Mouse (Mus musculus) cerebellum, postnatal 36 days (tissue): ENCODE measurements around the gene Gm20661.
"Not testable (repeated sequence)": the region's sequence is repeated elsewhere in the genome, so short reads cannot be mapped to it uniquely, and the experiment has no call there.

ENCODE experiments used
- DNase-seq, 2 experiments: peaks; one replicate each; pipeline ENCODE4 v3.0.0; 2021 to 2022; ENCODE audit warnings: mixed read lengths in 2 of 2

Gm20661 gene

DNA sequence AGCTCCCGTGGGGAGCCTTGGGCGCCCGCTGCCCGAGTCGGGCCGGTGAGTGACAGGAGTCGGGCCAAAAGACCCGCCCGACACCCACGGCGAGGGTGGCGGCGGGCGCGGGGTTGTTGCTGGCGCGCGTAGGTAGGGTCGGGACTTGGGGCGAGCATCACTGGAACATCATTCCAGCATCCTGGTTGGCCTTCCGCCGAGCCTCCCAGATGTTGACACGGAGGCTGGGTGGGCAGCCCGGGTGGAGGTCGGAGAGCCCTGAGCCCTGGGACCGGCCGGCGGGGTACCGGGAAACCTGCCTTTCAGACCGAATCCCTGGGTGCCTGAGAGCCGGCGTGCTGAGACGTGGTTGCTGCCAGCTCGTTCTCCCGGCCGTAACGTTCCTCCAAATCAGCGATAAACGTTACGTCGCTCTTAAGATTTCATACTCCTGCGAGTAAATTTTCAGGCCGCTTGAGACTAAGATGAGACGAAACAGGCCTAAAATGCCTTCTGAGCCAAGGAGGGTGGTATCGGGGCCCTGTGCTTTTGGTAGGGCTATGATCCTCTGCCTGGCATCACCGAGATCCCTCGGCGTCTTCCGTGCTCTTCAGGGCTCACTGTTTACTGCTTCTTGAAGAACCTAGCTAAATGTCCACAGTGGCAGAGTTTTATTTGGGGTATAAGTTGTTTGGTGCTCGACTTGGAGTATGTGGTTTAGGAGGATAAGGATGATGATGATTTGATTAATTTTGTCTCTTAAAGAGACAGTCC is 20.1 kb downstream of the Gm20661 start:
- peak in 1 of 2 experiments; percentile 56 for DNase-seq

DNA sequence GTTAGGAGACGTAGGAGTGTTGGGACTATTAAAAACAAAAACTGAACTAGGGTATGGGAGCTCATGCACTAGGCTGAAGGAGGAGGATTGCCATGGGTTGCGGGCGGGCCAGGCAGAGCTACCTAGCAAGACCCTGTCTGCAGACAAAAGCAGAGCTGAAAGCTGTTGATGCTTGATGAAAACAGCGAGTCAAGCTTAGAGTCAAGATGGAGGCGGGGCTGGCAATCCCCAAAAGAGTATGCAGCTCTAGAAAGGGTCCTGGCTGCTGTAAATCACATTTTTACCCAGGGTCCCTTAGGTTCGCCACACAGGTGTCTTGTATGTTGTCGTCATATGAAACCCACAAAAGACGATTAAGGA is 20.7 kb downstream of the Gm20661 start:
- DNase-seq = peak in 1 of 2 experiments; percentile 20

DNA sequence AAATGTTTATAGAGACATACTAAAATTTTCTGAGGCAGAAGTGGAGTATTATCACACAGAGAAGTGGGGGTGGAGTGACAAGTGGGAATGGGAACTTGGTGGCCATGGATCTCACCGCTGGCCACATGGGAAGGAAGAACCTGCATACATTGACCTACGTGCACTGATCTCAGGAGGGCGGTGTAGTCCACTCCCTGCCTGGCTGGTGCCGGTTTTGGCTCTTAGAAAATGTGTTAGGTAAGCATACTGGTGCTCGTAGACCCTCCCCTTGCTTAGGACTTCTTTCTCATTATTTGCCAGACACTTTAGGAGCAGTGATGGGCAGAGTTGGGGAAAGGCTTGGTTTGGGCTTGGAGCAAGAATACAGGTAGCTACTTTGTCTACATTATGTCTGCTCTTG is 25.2 kb downstream of the Gm20661 start:
- no peak for DNase-seq

DNA sequence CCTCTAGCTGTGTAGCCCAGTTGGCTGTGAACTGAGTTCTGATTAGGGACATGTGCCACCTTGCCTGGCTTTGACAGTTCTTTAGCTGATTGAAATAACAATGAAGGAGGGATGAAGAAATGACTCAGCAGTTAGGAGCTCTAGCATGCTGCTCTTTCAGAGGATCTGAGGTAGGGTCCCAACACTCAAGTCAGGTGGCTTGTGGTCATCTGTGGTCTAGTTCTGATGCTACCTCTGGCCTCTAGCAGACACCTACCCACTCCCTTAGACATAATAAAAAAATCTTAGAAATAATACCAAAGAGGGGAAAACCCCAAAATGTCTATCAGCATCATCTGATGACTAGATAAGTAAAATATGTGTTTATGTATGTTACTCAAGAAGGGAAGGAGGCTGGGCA is 27.5 kb downstream of the Gm20661 start:
- DNase-seq = no peak

DNA sequence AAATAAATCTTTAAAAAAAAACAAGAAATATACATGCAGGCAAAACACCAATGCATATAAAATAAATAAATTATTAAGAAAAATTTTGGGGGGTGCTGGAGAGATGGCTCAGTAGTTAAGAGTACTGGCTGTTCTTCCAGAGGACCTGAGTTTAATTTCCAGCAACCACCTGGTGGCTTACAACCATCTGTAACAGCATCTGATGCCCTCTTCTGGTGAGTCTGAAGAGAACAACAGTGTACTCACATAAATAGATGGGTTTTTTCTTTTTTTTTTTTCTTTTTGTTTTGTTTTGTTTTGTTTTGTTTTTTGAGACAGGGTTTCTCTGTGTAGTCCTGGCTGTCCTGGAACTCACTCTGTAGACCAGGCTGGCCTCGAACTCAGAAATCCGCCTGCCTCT is 30.7 kb downstream of the Gm20661 start:
- not testable (repeated sequence) for DNase-seq

DNA sequence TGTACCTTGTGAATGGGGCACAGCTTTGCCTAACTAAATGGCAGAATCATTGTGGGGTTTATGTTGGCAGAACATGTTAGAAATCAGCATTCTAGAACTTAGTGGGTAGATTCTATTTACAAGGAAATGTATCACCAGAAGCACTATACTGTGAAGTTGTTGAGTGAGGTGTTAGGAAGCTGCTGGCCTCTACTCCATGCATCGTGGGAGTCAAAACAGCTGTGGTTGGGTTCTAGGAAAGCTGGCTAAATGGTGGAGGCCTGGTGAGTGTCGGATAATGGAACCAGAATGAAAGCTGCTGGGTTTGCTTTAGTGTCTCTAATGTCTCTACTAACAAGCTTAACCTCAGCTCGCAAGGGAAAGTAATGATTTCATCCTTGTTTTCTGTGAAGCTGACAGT is 34.3 kb downstream of the Gm20661 start:
- DNase-seq = no peak

DNA sequence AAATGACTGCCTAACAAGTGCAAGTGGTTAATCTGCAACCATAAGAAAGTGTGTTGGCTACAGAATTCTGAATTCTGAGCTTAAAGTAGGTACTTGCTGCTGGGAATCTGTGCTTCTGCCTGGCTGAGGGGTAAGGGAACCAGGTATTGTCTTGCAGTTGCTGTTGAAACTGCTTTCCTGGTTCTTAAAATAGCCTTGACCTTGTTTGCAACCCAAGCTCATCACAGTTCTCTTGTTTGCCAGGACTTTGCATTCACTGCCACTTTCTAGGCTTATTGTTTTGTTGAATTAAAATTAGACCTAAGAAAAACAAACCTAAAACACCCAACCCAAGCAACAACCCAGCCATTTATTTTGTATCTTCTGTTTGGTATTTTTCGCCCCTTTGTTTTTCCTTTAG is 37.9 kb downstream of the Gm20661 start:
- no peak for DNase-seq

DNA sequence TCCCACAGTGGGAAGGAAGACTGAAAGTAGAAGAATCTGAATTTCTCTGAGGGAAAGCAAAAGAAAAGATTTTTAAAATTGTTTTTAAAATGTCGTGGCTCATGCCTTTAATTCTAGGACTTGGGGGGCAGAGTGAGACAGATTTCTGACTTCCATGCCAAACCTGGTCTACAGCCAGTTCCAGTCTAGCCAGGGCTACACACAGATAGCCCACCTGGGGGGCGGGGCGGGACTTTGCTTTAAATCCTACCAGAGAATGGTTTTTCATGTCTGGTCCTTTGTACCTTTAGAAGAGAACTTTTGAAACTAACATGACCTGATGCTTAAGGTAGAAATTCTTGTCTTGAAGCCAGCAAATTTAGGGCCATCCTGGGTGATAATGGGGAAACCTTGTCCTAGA is 40.4 kb downstream of the Gm20661 start:
- no peak for DNase-seq

DNA sequence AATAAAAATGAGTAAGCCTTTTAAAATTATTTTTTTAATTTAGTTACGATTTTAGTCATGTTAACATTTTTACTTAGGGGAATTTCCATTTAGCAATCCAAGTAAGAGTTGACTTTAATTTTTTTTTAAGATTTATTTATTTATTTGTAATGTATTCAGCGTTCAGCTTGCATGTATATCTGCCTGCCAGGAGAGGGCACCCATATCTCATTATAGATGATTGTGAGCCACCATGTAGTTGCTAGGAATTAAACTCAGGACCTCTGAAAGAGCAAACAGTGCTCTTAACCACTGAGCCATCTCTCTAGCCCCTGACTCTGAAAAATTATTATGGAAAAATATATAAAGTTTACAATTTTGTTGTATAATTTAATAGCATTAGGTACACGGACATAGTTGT is 43.7 kb downstream of the Gm20661 start:
- no peak for DNase-seq

DNA sequence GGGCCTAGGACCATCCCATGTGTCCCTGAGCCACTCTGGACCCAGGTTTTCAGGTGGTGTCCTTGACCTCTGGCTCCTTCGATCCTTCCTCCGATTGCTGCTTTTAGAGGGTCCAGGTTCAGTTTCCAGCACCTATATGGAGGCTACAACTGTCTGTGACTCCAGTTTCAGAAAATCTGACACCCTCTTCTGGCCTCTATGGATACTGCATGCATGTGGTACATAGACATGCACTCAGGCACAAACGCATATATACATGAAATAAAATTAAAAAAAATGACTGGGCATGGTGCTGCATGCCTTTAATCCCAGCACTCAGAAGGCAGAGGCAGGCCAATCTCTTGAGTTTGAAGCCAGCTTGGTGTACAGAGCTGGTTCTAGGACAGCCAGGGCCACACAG is 45.0 kb downstream of the Gm20661 start:
- no peak for DNase-seq

DNA sequence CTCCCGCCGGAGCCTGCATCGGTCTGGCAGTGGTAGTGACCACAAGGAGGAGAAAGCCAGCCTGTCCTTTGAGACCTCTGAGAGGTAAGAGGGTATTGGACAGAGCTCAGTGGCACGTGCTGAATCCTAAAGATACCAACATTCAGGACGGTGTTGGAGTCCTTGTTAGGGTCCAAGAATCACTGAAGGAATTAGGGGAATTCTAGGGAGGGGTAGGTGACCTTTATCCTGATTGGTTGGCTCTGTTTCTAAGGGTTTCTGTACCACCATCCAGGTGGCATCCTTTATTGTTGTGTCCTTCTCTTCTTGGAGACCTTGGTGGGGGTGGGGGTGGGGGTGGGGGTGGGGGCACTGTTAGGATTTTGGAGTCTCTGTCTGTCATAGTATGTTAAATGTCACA is 49.3 kb downstream of the Gm20661 start:
- DNase-seq = no peak

DNA sequence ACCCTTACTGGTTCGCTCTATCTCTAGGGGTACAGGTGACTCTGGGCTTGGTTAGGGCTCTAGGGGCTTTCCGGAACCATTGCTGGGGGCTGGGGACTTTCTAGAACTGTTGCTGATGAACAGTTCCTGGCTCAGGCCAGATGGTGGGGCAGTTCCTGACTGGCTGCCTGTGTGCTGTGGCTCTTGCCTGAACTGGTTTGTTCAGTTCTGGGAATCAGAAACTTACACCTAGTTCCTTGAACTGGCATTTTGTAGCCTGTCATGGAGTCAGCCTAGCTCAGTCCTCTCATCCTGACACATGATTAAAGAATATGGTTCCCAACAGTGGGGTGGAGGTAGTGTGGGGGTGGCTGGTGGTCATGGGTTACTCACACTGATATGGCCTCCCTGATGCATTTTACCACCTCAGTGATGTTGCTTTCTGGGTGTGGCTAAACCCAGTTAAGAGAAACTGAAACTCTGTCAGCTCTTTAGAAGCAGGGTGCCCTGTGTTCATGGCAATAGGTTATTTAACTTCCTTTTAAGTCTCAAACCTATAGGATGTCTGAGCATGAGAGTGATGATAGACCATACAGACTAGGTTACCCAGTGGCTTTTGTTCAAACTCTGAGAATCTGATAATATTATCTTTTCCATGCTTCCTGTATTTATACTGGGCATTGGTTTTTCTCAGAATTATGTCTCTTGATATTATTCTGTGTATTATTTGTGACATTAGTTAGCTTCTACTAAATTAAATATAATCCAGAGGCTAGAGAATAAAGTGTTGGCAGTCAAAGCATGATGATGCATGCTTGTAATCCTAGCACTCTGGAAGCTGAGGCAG is 52.7 kb downstream of the Gm20661 start:
- DNase-seq = no peak
